Mouse (Mus musculus): ENCODE measurements around the gene Chst1.

The Chst1 gene

GRCm38 (mm10) chr2:92608810-92609581 lies 9.5 kb downstream of the Chst1 start:
- ATAC-seq (ENCODE audit: insufficient number of reproducible peaks, low FRiP score, low TSS enrichment), result peak; percentile 62

- ATAC-seq (ENCODE audit: insufficient number of reproducible peaks, low FRiP score, low TSS enrichment), result no peak
These were observed 10.3 kb downstream of the Chst1 start for GRCm38 (mm10) chr2:92609704-92610379.

- ATAC-seq (ENCODE audit: insufficient number of reproducible peaks, low FRiP score, low TSS enrichment), result no peak
These were observed 14.1 kb downstream of the Chst1 start for GRCm38 (mm10) chr2:92613645-92614044.

GRCm38 (mm10) chr2:92614106-92614505 lies 14.6 kb downstream of the Chst1 start:
- ATAC-seq (ENCODE audit: insufficient number of reproducible peaks, low FRiP score, low TSS enrichment), result no peak

GRCm38 (mm10) chr2:92617077-92617756 lies 17.7 kb downstream of the Chst1 start:
- ATAC-seq (ENCODE audit: insufficient number of reproducible peaks, low FRiP score, low TSS enrichment), result no peak

GRCm38 (mm10) chr2:92618016-92618415 lies 18.5 kb downstream of the Chst1 start:
- ATAC-seq (ENCODE audit: insufficient number of reproducible peaks, low FRiP score, low TSS enrichment), result no peak

GRCm38 (mm10) chr2:92627633-92628032 lies 28.1 kb downstream of the Chst1 start:
- ATAC-seq (ENCODE audit: insufficient number of reproducible peaks, low FRiP score, low TSS enrichment), result no peak

GRCm38 (mm10) chr2:92630799-92631198 lies 31.3 kb downstream of the Chst1 start:
- no peak for ATAC-seq (ENCODE audit: insufficient number of reproducible peaks, low FRiP score, low TSS enrichment)

- peak; percentile 58; the same call in 1 of the 2 replicates for ATAC-seq (ENCODE audit: insufficient number of reproducible peaks, low FRiP score, low TSS enrichment)
These were observed 32.5 kb downstream of the Chst1 start for GRCm38 (mm10) chr2:92632027-92632426.

- ATAC-seq (ENCODE audit: insufficient number of reproducible peaks, low FRiP score, low TSS enrichment), result no peak
These were observed 41.0 kb downstream of the Chst1 start for GRCm38 (mm10) chr2:92640555-92640954.

GRCm38 (mm10) chr2:92645282-92646037 lies 46.0 kb downstream of the Chst1 start:
- ATAC-seq (ENCODE audit: insufficient number of reproducible peaks, low FRiP score, low TSS enrichment), result no peak

GRCm38 (mm10) chr2:92649154-92649801 lies 49.8 kb downstream of the Chst1 start:
- no peak for ATAC-seq (ENCODE audit: insufficient number of reproducible peaks, low FRiP score, low TSS enrichment)

- ATAC-seq (ENCODE audit: insufficient number of reproducible peaks, low FRiP score, low TSS enrichment), result no peak
These were observed 50.9 kb downstream of the Chst1 start for GRCm38 (mm10) chr2:92650428-92650827.

- no peak for ATAC-seq (ENCODE audit: insufficient number of reproducible peaks, low FRiP score, low TSS enrichment)
These were observed 51.8 kb downstream of the Chst1 start for GRCm38 (mm10) chr2:92651294-92651816.

- ATAC-seq (ENCODE audit: insufficient number of reproducible peaks, low FRiP score, low TSS enrichment), result no peak
These were observed 57.7 kb downstream of the Chst1 start for GRCm38 (mm10) chr2:92657189-92657588.

GRCm38 (mm10) chr2:92658293-92659150 lies 59.0 kb downstream of the Chst1 start:
- ATAC-seq (ENCODE audit: insufficient number of reproducible peaks, low FRiP score, low TSS enrichment), result no peak

GRCm38 (mm10) chr2:92659491-92660035 lies 60.1 kb downstream of the Chst1 start:
- no peak for ATAC-seq (ENCODE audit: insufficient number of reproducible peaks, low FRiP score, low TSS enrichment)

- no peak for ATAC-seq (ENCODE audit: insufficient number of reproducible peaks, low FRiP score, low TSS enrichment)
These were observed 63.1 kb downstream of the Chst1 start for GRCm38 (mm10) chr2:92662534-92663068.
